8 mouse cellular contexts compared by ENCODE assay signal in genomic region chr2:84798493-84798921, GRCm38 (mm10). TPM values are rescaled to one million over a fixed set of nuclear protein-coding genes. Genes with fewer than 3 reads are reported as not detected.
DNase-seq lines count a peak whose midpoint lies in the region; ATAC-seq and TF ChIP-seq lines count a peak whose summit lies in the region.

Ube2l6 (plus strand) TSS chr2:84798828.

- H3K4me3 ChIP-seq in brown adipose tissue, adult 24 weeks (ENCODE audit: insufficient read depth, low read depth, low read length) = peak within 1 kb of the TSS; percentile 73
- peak within 1 kb of the TSS; percentile 63 for H3K4me3 ChIP-seq in heart, embryonic 12.5 days
- peak within 1 kb of the TSS; percentile 60 for H3K4me3 ChIP-seq in kidney, embryonic 15.5 days (replicated peaks)
- peak within 1 kb of the TSS; percentile 52 for H3K4me3 ChIP-seq in midbrain, postnatal 0 days (ENCODE audit: low read depth, low read length)
- H3K4me3 ChIP-seq in stomach, embryonic 14.5 days (ENCODE audit: low read depth, low read length) = peak within 1 kb of the TSS; percentile 64

- peak; percentile 97 for DNase-seq in liver
- peak; percentile 52 for DNase-seq in midbrain, postnatal 0 days (ENCODE audit: low spot score)

- peak; percentile 34 for ATAC-seq in CD4-positive, CD25-positive, alpha-beta regulatory T cell, adult 4 months
- peak; percentile 91 for ATAC-seq in erythroid progenitor cell, adult 5-6 weeks (replicated peaks; ENCODE audit: low FRiP score, poor library complexity, severe bottlenecking)
- peak; percentile 89 for ATAC-seq in heart, embryonic 12.5 days (ENCODE audit: insufficient number of reproducible peaks, low FRiP score)
- peak; percentile 88 for ATAC-seq in kidney, embryonic 15.5 days (replicated peaks; ENCODE audit: low FRiP score)
- ATAC-seq in midbrain, postnatal 0 days (ENCODE audit: low FRiP score) = peak; percentile 76
- peak; percentile 81; the same call in 1 of the 2 replicates for ATAC-seq in stomach, embryonic 14.5 days (ENCODE audit: insufficient number of reproducible peaks, insufficient read depth, low FRiP score, low read depth)

- peaks cover 7% of the 10 kb centered on the region; the same call in 1 of the 2 replicates for H3K36me3 ChIP-seq in heart, embryonic 12.5 days
- no peaks in the 10 kb centered on the region for H3K36me3 ChIP-seq in kidney, embryonic 15.5 days
- no peaks in the 10 kb centered on the region for H3K36me3 ChIP-seq in midbrain, postnatal 0 days (ENCODE audit: insufficient read depth, low read length)
- H3K36me3 ChIP-seq in stomach, embryonic 14.5 days (ENCODE audit: control insufficient read depth, insufficient read depth, low read length) = no peaks in the 10 kb centered on the region

- peak within 1 kb of the TSS; percentile 73 for H3K9ac ChIP-seq in heart, embryonic 12.5 days
- H3K9ac ChIP-seq in kidney, embryonic 15.5 days = peak within 1 kb of the TSS; percentile 58
- H3K9ac ChIP-seq in midbrain, postnatal 0 days (replicated peaks; ENCODE audit: low read length, poor library complexity, severe bottlenecking) = peak within 1 kb of the TSS; percentile 56
- no peak within 1 kb of the TSS; the same call in 1 of the 2 replicates for H3K9ac ChIP-seq in stomach, embryonic 14.5 days (replicated peaks; ENCODE audit: low read depth, low read length)

- no peaks in the 10 kb centered on the region for H3K27me3 ChIP-seq in heart, embryonic 12.5 days (replicated peaks)
- H3K27me3 ChIP-seq in kidney, embryonic 15.5 days = no peaks in the 10 kb centered on the region
- no peaks in the 10 kb centered on the region for H3K27me3 ChIP-seq in midbrain, postnatal 0 days (ENCODE audit: insufficient read depth, low read length)
- H3K27me3 ChIP-seq in stomach, embryonic 14.5 days (ENCODE audit: control insufficient read depth, insufficient read depth, low read length) = no peaks in the 10 kb centered on the region

- no peaks in the 10 kb centered on the region for H3K4me1 ChIP-seq in brown adipose tissue, adult 24 weeks (ENCODE audit: control insufficient read depth, insufficient read depth, insufficient read length, low read length)
- H3K4me1 ChIP-seq in heart, embryonic 12.5 days (replicated peaks) = 0 out of 2 replicates have a peak, but pooled peaks cover 4% of the 10 kb centered on the region
- peaks cover 11% of the 10 kb centered on the region for H3K4me1 ChIP-seq in kidney, embryonic 15.5 days
- H3K4me1 ChIP-seq in midbrain, postnatal 0 days (ENCODE audit: insufficient read depth, low read length) = no peaks in the 10 kb centered on the region; the same call in 1 of the 2 replicates
- no peaks in the 10 kb centered on the region for H3K4me1 ChIP-seq in stomach, embryonic 14.5 days (ENCODE audit: control insufficient read depth, insufficient read depth, low read length)

- H3K4me2 ChIP-seq in heart, embryonic 12.5 days = peak within 1 kb of the TSS; percentile 98
- peak within 1 kb of the TSS; percentile 97 for H3K4me2 ChIP-seq in kidney, embryonic 15.5 days
- peak within 1 kb of the TSS; percentile 98 for H3K4me2 ChIP-seq in midbrain, postnatal 0 days (ENCODE audit: low read depth, low read length, poor library complexity, severe bottlenecking)
- peak within 1 kb of the TSS; percentile 94 for H3K4me2 ChIP-seq in stomach, embryonic 14.5 days (replicated peaks; ENCODE audit: low read depth, low read length)

- under 1% methylated on average over 21 of the region's 21 CpGs for WGBS in heart, embryonic 12.5 days
- WGBS in kidney, embryonic 15.5 days = under 1% methylated on average over 21 of the region's 21 CpGs
- WGBS in midbrain, postnatal 0 days = under 1% methylated on average over 21 of the region's 21 CpGs
- WGBS in stomach, embryonic 14.5 days = under 1% methylated on average over 21 of the region's 21 CpGs

- peaks cover 17% of the 10 kb centered on the region for H3K9me3 ChIP-seq in heart, embryonic 12.5 days (replicated peaks)
- no peaks in the 10 kb centered on the region for H3K9me3 ChIP-seq in kidney, embryonic 15.5 days (replicated peaks)
- H3K9me3 ChIP-seq in midbrain, postnatal 0 days (ENCODE audit: low read length) = no peaks in the 10 kb centered on the region
- H3K9me3 ChIP-seq in stomach, embryonic 14.5 days (ENCODE audit: control insufficient read depth, low read depth, low read length) = no peaks in the 10 kb centered on the region; the same call in 1 of the 2 replicates

- TF ChIP-seq CTCF in midbrain, postnatal 0 days (IDR thresholded peaks at IDR 0.05) = no peak

- H3K27ac ChIP-seq in brown adipose tissue, adult 24 weeks (replicated peaks; ENCODE audit: low read depth, low read length) = peak within 1 kb of the TSS; percentile 67
- H3K27ac ChIP-seq in heart, embryonic 12.5 days (ENCODE audit: poor library complexity, severe bottlenecking) = peak within 1 kb of the TSS; percentile 80
- peak within 1 kb of the TSS; percentile 77 for H3K27ac ChIP-seq in kidney, embryonic 15.5 days
- no peak within 1 kb of the TSS for H3K27ac ChIP-seq in midbrain, postnatal 0 days (ENCODE audit: low read depth, low read length)
- H3K27ac ChIP-seq in stomach, embryonic 14.5 days (ENCODE audit: low read length) = peak within 1 kb of the TSS; percentile 55

RNA-seq across cellular contexts. Expression of gene Ube2l6, which starts in this region (rescaled TPM):
- 100 to 1,000 TPM in 1 of 2 experiments, 10 to 100 TPM in 1; 89.3 to 121 TPM for polyA plus RNA-seq in CD4-positive, CD25-positive, alpha-beta regulatory T cell, adult 4 months (2017; shearing (Covaris generic))
- polyA plus RNA-seq in brown adipose tissue, adult 24 weeks (2012; ENCODE audit: insufficient read depth, insufficient read length, missing spikeins) = 4.5 and 15.2 TPM in 2 replicates
- 424 and 462 TPM in 2 replicates for total RNA-seq in erythroid progenitor cell, adult 5-6 weeks (2015; ENCODE audit: low replicate concordance)
- 282 and 312 TPM in 2 replicates for total RNA-seq in erythroid progenitor cell, adult 5-6 weeks (2017; ENCODE audit: low replicate concordance)
- 90.0 and 95.3 TPM in 2 replicates for polyA plus RNA-seq in heart, embryonic 12.5 days (2016; fragmentation: Nextera tagmentation; extraction: Ambion mirVana)
- 42.8 and 51.1 TPM in 2 replicates for polyA plus RNA-seq in kidney, embryonic 15.5 days (2015; fragmentation: Nextera tagmentation; extraction: Ambion mirVana)
- total RNA-seq in midbrain, postnatal 0 days (2014; rRNA removed) = 14.0 and 16.5 TPM in 2 replicates
- 14.2 and 15.1 TPM in 2 replicates for polyA plus RNA-seq in midbrain, postnatal 0 days (2015; fragmentation: Nextera tagmentation; extraction: Ambion mirVana)
- polyA plus RNA-seq in stomach, embryonic 14.5 days (2014; fragmentation: Nextera tagmentation; extraction: Ambion mirVana) = 36.2 and 38.0 TPM in 2 replicates

Comparison
In these comparisons a context has a peak if more than half of its experiments do, and no peak if none do; other contexts are left out.
1. RNA of gene Ube2l6 (total RNA-seq): 282 to 462 TPM in erythroid progenitor cell, adult 5-6 weeks; 14.0 to 16.5 TPM in midbrain, postnatal 0 days; every median in the first group is over 10 times any median in the second.
2. ATAC-seq: peak in every context shown above with its lines; median percentile 91 in erythroid progenitor cell, adult 5-6 weeks; 89 in heart, embryonic 12.5 days; 88 in kidney, embryonic 15.5 days; 81 in stomach, embryonic 14.5 days; 76 in midbrain, postnatal 0 days; 34 in CD4-positive, CD25-positive, alpha-beta regulatory T cell, adult 4 months.
3. Peak in every context shown above with its lines, with median percentiles within 50 percentile points of each other: H3K4me3 ChIP-seq and H3K4me2 ChIP-seq.